Mouse (Mus musculus): ENCODE data around the gene Tdrd12.

- TF ChIP-seq POLR2A (IDR thresholded peaks at IDR 0.05; ENCODE audit: low read depth, low read length): no peak
- TF ChIP-seq CTCF (IDR thresholded peaks at IDR 0.05; ENCODE audit: extremely low read depth, insufficient read depth, insufficient read length, insufficient replicate concordance): no peak
Observed at GRCm38 (mm10) chr7:35497516-35497915, 40.0 kb downstream of the Tdrd12 start.
